Mouse (Mus musculus) mouse trophoblast stem cell (cell line): ENCODE data around the gene Tbx3.

ENCODE experiments used
- in situ Hi-C, 2 experiments: fragments of 300-500 bp; cut with MseI, MboI; formaldehyde crosslinking; loops; 2 replicates in 1 of 2; 3 replicates in 1 of 2; pipeline ENCODE4 v1.15.1; 2025

Gene Tbx3

DNA sequence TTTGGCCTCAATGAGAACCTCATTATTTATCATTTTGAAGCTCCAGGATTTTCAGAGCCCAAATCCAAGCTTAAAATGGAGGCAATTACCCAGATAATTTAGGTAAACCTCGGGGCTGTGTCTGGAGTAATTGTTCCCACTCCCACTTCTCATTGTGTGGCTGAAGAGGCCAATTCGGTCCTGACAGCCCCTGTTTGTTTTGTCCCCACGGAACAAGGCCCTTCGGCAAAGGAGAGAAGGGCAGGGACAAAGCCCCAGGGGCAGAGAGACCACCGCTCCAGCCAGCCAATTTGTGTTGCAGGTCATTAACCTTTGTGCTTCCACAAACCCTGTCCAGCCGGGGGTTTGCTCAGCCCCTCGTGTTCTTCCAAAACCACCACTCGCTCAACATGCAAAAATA is 24.4 kb downstream of the Tbx3 start:
- in situ Hi-C loops = loop anchor here (5.0 to 25.0 kb wide), 3 partner anchors 818 to 910 kb away; no protein-coding TSS in a partner anchor

DNA sequence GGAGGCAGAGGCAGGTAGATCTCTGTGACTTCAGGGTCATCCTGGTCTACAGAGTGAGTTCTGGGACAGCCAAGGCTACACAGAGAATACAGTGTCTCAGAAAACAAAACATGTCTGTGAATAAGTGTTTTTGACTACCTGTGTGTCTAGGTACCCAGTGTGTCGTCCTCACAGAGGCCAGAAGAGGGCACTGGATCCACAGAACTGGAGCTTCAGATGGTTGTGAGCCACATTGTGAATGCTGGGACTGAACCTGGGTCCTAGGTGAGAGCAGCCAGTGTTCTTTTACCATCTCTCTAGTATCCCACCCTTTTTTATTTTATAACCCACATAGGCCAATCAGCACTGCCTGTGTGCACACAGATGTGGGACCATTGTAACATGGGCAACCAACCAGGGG is 32.6 kb downstream of the Tbx3 start:
- in situ Hi-C loops = no loop called here

DNA sequence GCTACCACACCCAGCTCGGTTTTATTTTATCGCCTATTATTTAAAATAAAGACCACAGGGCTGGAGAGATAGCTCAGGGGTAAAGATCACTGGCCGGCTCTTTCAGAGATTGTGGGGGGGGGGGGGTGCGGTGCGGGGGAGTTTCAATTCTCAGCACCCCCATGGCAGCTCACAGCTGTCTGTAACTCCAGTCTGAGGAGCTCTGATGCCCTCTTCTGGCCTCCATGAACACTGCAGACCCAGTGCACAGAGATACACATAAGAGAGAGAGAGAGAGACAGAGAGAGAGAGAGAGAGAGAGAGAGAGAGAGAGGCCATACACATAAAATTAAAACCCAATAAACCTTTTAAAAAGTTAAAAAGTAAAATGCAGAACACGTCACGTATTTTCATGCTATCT is 34.4 kb downstream of the Tbx3 start:
- in situ Hi-C loops = no loop called here

GRCm38 (mm10) chr5:119706467-119706866 is 36.0 kb downstream of the Tbx3 start:
- in situ Hi-C loops = no loop called here

GRCm38 (mm10) chr5:119708850-119709585 is 38.5 kb downstream of the Tbx3 start:
- in situ Hi-C loops = no loop called here

DNA sequence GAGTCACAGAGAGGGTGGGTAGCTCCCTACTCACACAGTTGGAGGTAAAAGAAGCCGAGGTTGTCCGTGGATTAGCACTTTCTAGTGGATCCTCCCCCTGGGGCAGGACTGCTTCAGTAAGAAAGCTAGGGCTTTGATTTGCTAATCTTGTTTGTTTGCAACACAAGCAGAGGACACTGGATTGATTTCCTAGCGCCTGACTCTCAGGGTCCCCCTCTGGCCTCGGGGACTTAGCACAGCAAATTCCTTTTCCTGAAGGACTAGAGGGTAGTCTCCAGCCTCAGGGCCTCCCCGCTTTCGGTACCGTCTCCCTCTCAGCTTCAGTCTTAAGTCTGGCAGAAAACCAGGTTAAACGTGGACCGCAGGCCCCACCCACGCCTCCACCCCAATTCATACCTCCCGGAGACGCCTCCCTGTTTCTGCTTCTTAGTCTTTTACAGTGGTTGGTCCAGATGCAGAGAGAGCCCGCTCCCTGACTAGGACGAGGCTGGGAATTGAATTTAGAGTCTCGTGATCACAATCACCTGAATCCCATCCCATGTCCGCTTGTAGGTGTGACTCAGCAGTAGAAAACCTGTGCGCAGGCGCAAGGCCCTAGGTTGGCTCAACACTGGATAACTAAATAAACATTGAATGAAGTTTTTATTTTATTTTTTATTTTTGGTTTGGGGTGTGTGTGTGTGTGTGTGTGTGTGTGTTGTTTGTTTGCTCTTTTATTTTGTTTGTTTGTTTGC is 39.5 kb downstream of the Tbx3 start:
- in situ Hi-C loops = no loop called here

DNA sequence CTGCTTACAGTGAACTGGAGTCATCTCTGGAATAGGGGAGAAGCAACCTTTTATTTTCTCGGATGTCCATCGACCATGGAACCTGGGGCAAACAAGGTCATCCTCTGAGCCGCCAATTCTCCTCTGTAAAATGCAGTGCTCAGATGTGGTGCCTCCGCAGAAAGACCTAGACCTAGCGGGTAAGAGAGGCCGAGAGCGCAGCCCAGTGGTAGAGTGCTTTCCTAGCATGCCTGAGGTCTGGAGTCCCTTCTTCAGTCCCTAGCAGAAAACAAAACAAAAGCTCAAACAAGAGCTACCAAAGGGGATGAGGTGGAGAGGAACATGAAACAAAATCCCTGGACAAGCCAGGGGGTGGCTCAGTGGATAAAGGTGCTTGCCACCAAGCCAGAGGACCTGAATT is 40.3 kb downstream of the Tbx3 start:
- in situ Hi-C loops = no loop called here

DNA sequence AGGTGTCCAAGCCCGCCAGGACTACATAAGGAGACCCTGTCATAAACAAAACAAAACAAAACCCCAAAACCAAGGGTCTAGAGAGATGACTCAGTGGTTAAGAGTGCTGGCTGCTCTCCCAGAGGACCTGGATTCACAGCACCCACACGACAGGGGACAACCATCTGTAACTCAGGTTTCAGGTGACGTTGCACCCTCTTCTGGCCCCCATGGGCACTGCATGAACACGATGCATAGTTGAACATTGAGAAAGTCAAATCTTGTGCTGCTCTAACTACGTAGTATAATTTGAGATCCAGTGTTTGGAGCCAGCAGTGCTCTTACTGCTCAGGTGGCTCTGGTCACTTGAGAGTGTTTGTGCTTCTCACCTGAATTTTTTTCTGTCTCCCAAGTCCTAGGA is 41.2 kb downstream of the Tbx3 start:
- in situ Hi-C loops = no loop called here

GRCm38 (mm10) chr5:119712679-119713246 is 42.3 kb downstream of the Tbx3 start:
- in situ Hi-C loops = no loop called here

- in situ Hi-C loops = no loop called here
Observed at GRCm38 (mm10) chr5:119720471-119721265, 50.2 kb downstream of the Tbx3 start.

DNA sequence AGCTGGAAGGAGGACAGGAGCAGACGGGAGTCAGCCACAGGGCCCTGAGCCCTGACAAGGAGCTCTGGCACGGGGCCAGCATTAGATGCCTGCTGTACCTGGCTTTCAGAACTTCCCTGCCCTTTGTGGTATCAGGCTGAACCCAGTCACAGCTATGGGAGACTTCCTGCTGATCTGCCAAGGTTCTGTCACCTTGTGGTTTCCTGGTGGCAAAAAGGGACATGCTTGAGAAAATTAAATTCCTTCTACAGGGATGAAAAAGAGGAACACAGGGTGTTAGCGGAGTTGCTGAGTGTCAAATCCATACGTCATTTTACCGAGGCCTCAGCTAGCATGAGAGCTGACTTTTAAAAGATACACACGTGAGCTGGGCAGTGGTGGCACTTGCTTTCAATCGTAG is 62.5 kb downstream of the Tbx3 start:
- in situ Hi-C loops = no loop called here
